ENCODE assay signal across 8 mouse cellular contexts in the genomic region with DNA sequence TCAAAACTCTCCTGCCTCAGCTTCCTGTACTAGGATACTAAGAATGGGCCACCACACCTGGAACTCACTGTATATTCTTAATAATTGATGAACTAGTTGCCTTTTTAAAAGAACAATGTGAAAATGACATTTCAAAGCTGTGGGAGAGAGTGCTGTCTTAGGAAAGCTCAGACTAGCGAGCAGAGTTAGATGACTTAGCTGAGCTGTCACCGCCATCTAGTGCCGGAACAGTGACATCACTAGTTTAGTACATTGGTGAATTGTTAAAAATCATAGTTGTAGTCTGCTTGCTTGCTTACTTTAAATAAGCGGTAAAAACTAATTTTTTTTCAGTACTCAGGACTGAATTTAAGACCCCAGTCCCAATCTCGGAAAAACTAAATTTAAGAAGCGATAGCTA. TPM values are rescaled to one million over a fixed set of nuclear protein-coding genes. Genes with fewer than 3 reads are reported as not detected.
DNase-seq lines count a peak whose midpoint lies in the region; ATAC-seq and TF ChIP-seq lines count a peak whose summit lies in the region.

No protein-coding gene starts in this region.

- no peak overlapping the region for H3K4me2 ChIP-seq in heart, embryonic 16.5 days (ENCODE audit: low read depth, low read length)
- no peak overlapping the region for H3K4me2 ChIP-seq in midbrain, embryonic 15.5 days

- no peak overlapping the region for H3K9ac ChIP-seq in heart, embryonic 16.5 days (ENCODE audit: low read length)
- H3K9ac ChIP-seq in midbrain, embryonic 15.5 days = no peak overlapping the region

- no peaks in the 10 kb centered on the region for H3K4me1 ChIP-seq in cortical plate, adult 2 months (ENCODE audit: control insufficient read depth, insufficient read depth, low read length)
- H3K4me1 ChIP-seq in heart, embryonic 16.5 days (ENCODE audit: control insufficient read depth, insufficient read depth, low read length) = peaks cover 11% of the 10 kb centered on the region
- no peaks in the 10 kb centered on the region for H3K4me1 ChIP-seq in midbrain, embryonic 15.5 days

- no peaks in the 10 kb centered on the region for H3K27me3 ChIP-seq in heart, embryonic 16.5 days (ENCODE audit: control insufficient read depth, insufficient read depth, low read length)
- no peaks in the 10 kb centered on the region for H3K27me3 ChIP-seq in midbrain, embryonic 15.5 days (replicated peaks)
- no peaks in the 10 kb centered on the region for H3K27me3 ChIP-seq in splenic B cell, adult 2 months (ENCODE audit: control insufficient read depth, insufficient read depth, low read length, poor library complexity, severe bottlenecking)

- intact Hi-C loops in left cerebral cortex, postnatal 10 days (cut with DNase I) = loop anchor here (2.0 to 5.0 kb wide), 3 partner anchors 72 to 257 kb away; no protein-coding TSS in a partner anchor

- H3K36me3 ChIP-seq in heart, embryonic 16.5 days (ENCODE audit: control insufficient read depth, insufficient read depth) = no peaks in the 10 kb centered on the region
- H3K36me3 ChIP-seq in midbrain, embryonic 15.5 days (replicated peaks) = no peaks in the 10 kb centered on the region
- H3K36me3 ChIP-seq in splenic B cell, adult 2 months (ENCODE audit: control insufficient read depth, insufficient read depth, low read length, poor library complexity, severe bottlenecking) = no peaks in the 10 kb centered on the region

- H3K4me3 ChIP-seq in cortical plate, adult 2 months (ENCODE audit: insufficient read depth, low read length) = no peak overlapping the region
- no peak overlapping the region for H3K4me3 ChIP-seq in heart, embryonic 16.5 days (ENCODE audit: low read length)
- no peak overlapping the region for H3K4me3 ChIP-seq in midbrain, embryonic 15.5 days

- DNase-seq in left cerebral cortex, adult 18-20 months (ENCODE audit: low spot score in 2 of 2) = peak; percentile 62 to 70
- DNase-seq in left cerebral cortex, adult 11 months (ENCODE audit: low spot score) = no peak
- DNase-seq in T-cell, adult 2 months (ENCODE audit: low spot score) = peak; percentile 65
- peak; percentile 57 to 69 for DNase-seq in left cerebral cortex, postnatal 10 days (ENCODE audit: extremely low spot score in 1 of 2, low spot score in 2 of 2)
- DNase-seq in splenic B cell, adult 2 months (ENCODE audit: low read depth, low spot score) = peak; percentile 76

- no peak for TF ChIP-seq POLR2A in cortical plate, adult 2 months (IDR thresholded peaks at IDR 0.05; ENCODE audit: extremely low read depth, insufficient read depth, low read length)

- WGBS in heart, embryonic 16.5 days = 6% methylated on average over 6 of the region's 6 CpGs
- WGBS in midbrain, embryonic 15.5 days = 11% methylated on average over 6 of the region's 6 CpGs

- peak; percentile 97 for TF ChIP-seq CTCF in cortical plate, adult 2 months (IDR thresholded peaks at IDR 0.05; ENCODE audit: extremely low read depth, insufficient read depth, low read length)

- no peaks in the 10 kb centered on the region for H3K9me3 ChIP-seq in heart, embryonic 16.5 days (replicated peaks; ENCODE audit: control insufficient read depth, low read length)
- no peaks in the 10 kb centered on the region for H3K9me3 ChIP-seq in midbrain, embryonic 15.5 days

- 0 out of 2 replicates have a peak, but pooled peaks have one; percentile 71 for ATAC-seq in heart, embryonic 16.5 days (replicated peaks; ENCODE audit: extremely low read depth, insufficient read depth, low FRiP score)
- ATAC-seq in midbrain, embryonic 15.5 days (replicated peaks) = 0 out of 2 replicates have a peak, but pooled peaks have one; percentile 62

- no peak overlapping the region for H3K27ac ChIP-seq in cortical plate, adult 2 months (ENCODE audit: insufficient read depth, low read length)
- H3K27ac ChIP-seq in heart, embryonic 16.5 days (ENCODE audit: low read length) = no peak overlapping the region
- H3K27ac ChIP-seq in midbrain, embryonic 15.5 days = no peak overlapping the region

RNA-seq across cellular contexts. Expression of a gene that starts 35.1 kb away (rescaled TPM):
- total RNA-seq in left cerebral cortex, adult 18-20 months (2021) = 1 to 10 TPM; 2.2 to 3.7 TPM
- polyA plus RNA-seq in cortical plate, adult 2 months (2012; rRNA removed) = 1.6 and 2.1 TPM in 2 replicates
- 0.17 and 0.62 TPM in 2 replicates for polyA plus RNA-seq in heart, embryonic 16.5 days (2015; fragmentation: Nextera tagmentation; extraction: Ambion mirVana)
- total RNA-seq in left cerebral cortex, postnatal 10 days (2021) = 1 to 10 TPM; 4.2 to 5.7 TPM
- 4.5 and 5.7 TPM in 2 replicates for polyA plus RNA-seq in midbrain, embryonic 15.5 days (2015; fragmentation: Nextera tagmentation; extraction: Ambion mirVana)

RNA-seq across cellular contexts. Expression of a gene that starts 46.2 kb away (rescaled TPM):
- total RNA-seq in left cerebral cortex, adult 18-20 months (2021) = 10 to 100 TPM; 51.9 to 65.6 TPM
- polyA plus RNA-seq in cortical plate, adult 2 months (2012; rRNA removed) = 68.2 and 77.1 TPM in 2 replicates
- polyA plus RNA-seq in heart, embryonic 16.5 days (2015; fragmentation: Nextera tagmentation; extraction: Ambion mirVana) = 49.9 and 57.0 TPM in 2 replicates
- total RNA-seq in left cerebral cortex, postnatal 10 days (2021) = 100 to 1,000 TPM; 147 to 154 TPM
- 178 and 188 TPM in 2 replicates for polyA plus RNA-seq in midbrain, embryonic 15.5 days (2015; fragmentation: Nextera tagmentation; extraction: Ambion mirVana)
